Comparison of ENCODE assay signal across 17 mouse cellular contexts in genomic region chr4:121042472-121042871, GRCm38 (mm10). TPM values are rescaled to one million over a fixed set of nuclear protein-coding genes. Genes with fewer than 3 reads are reported as not detected.
DNase-seq lines count a peak whose midpoint lies in the region; ATAC-seq and TF ChIP-seq lines count a peak whose summit lies in the region.
"Had no signal": no experiment of that assay in that cellular context is flagged by ENCODE, and none has a peak within 500 bp of the region (broad histone marks: within the 10 kb centered on the region; RNA-seq: fewer than 3 reads in every experiment).

No protein-coding gene starts in this region.

- peak; percentile 87 for DNase-seq in midbrain, embryonic 11.5 days (ENCODE audit: low spot score, missing footprints)
- DNase-seq in R1 (ENCODE audit: low read depth, low spot score): peak; percentile 66
- DNase-seq in testis, postnatal 14 days (ENCODE audit: low spot score): no peak
- DNase-seq in gastrocnemius, adult 8-10 months (ENCODE audit: low spot score in 2 of 2): no peak
- no peak for DNase-seq in forebrain, postnatal 0 days
- DNase-seq: adrenal gland, postnatal 25 days; cerebellum, adult 9-10 months; heart, adult 11 months; kidney, postnatal 10 days; lung, postnatal 14 days; right cerebral cortex, postnatal 4 days; thymus, postnatal 25 days had no signal

- no peak overlapping the region for H3K9ac ChIP-seq in midbrain, embryonic 11.5 days (ENCODE audit: low read length)
- H3K9ac ChIP-seq in midbrain, embryonic 13.5 days (replicated peaks): no peak overlapping the region
- H3K9ac ChIP-seq in hindbrain, embryonic 12.5 days: no peak overlapping the region
- H3K9ac ChIP-seq in limb, embryonic 13.5 days: peak overlapping the region; percentile 19; the same call in 1 of the 2 replicates
- H3K9ac ChIP-seq in forebrain, postnatal 0 days: no peak overlapping the region
- H3K9ac ChIP-seq: intestine, embryonic 15.5 days had no signal

- peaks cover 26% of the 10 kb centered on the region for H3K27me3 ChIP-seq in midbrain, embryonic 11.5 days (ENCODE audit: control insufficient read depth, insufficient read depth, low read length)
- peaks cover 33% of the 10 kb centered on the region for H3K27me3 ChIP-seq in midbrain, embryonic 13.5 days
- peaks cover 23% of the 10 kb centered on the region for H3K27me3 ChIP-seq in hindbrain, embryonic 12.5 days
- H3K27me3 ChIP-seq in limb, embryonic 13.5 days: peaks cover 32% of the 10 kb centered on the region
- H3K27me3 ChIP-seq in forebrain, postnatal 0 days (ENCODE audit: insufficient read depth, low read length): no peaks in the 10 kb centered on the region; the same call in 1 of the 2 replicates

- TF ChIP-seq CTCF in forebrain, postnatal 0 days (IDR thresholded peaks at IDR 0.05; ENCODE audit: low read depth): no peak

- H3K4me3 ChIP-seq in midbrain, embryonic 11.5 days (ENCODE audit: low read depth, low read length): no peak overlapping the region
- H3K4me3 ChIP-seq in midbrain, embryonic 13.5 days (replicated peaks): no peak overlapping the region
- no peak overlapping the region for H3K4me3 ChIP-seq in hindbrain, embryonic 12.5 days
- peak overlapping the region; percentile 57 for H3K4me3 ChIP-seq in limb, embryonic 13.5 days
- H3K4me3 ChIP-seq in forebrain, postnatal 0 days (ENCODE audit: low read depth, low read length): no peak overlapping the region
- H3K4me3 ChIP-seq: intestine, embryonic 15.5 days had no signal

- no peaks in the 10 kb centered on the region for H3K9me3 ChIP-seq in midbrain, embryonic 11.5 days (ENCODE audit: control insufficient read depth, low read length)
- no peaks in the 10 kb centered on the region for H3K9me3 ChIP-seq in midbrain, embryonic 13.5 days
- no peaks in the 10 kb centered on the region for H3K9me3 ChIP-seq in hindbrain, embryonic 12.5 days (replicated peaks)
- no peaks in the 10 kb centered on the region for H3K9me3 ChIP-seq in limb, embryonic 13.5 days
- no peaks in the 10 kb centered on the region for H3K9me3 ChIP-seq in forebrain, postnatal 0 days (ENCODE audit: low read length)
- H3K9me3 ChIP-seq: intestine, embryonic 15.5 days had no signal

- no peak overlapping the region for H3K4me2 ChIP-seq in midbrain, embryonic 11.5 days
- H3K4me2 ChIP-seq in midbrain, embryonic 13.5 days (replicated peaks): no peak overlapping the region
- peak overlapping the region; percentile 24 for H3K4me2 ChIP-seq in hindbrain, embryonic 12.5 days (replicated peaks)
- peak overlapping the region; percentile 74 for H3K4me2 ChIP-seq in limb, embryonic 13.5 days (replicated peaks)
- H3K4me2 ChIP-seq in forebrain, postnatal 0 days (ENCODE audit: low read depth): no peak overlapping the region
- H3K4me2 ChIP-seq: intestine, embryonic 15.5 days had no signal

- WGBS in midbrain, embryonic 11.5 days: 49% methylated on average over 5 of the region's 5 CpGs
- 62% methylated on average over 5 of the region's 5 CpGs for WGBS in midbrain, embryonic 13.5 days
- 57% methylated on average over 5 of the region's 5 CpGs for WGBS in hindbrain, embryonic 12.5 days
- 52% methylated on average over 5 of the region's 5 CpGs for WGBS in limb, embryonic 13.5 days
- WGBS in forebrain, postnatal 0 days: 60% methylated on average over 5 of the region's 5 CpGs

- no peak for ATAC-seq in midbrain, embryonic 11.5 days (ENCODE audit: low FRiP score)
- no peak for ATAC-seq in midbrain, embryonic 13.5 days
- no peak for ATAC-seq in hindbrain, embryonic 12.5 days (ENCODE audit: low FRiP score)
- no peak for ATAC-seq in limb, embryonic 13.5 days (ENCODE audit: low FRiP score, low read depth)
- ATAC-seq in forebrain, postnatal 0 days: no peak
- ATAC-seq: intestine, embryonic 15.5 days had no signal

- H3K4me1 ChIP-seq in midbrain, embryonic 11.5 days (ENCODE audit: control insufficient read depth, insufficient read depth, low read length): peaks cover 23% of the 10 kb centered on the region
- H3K4me1 ChIP-seq in midbrain, embryonic 13.5 days (replicated peaks): peaks cover 30% of the 10 kb centered on the region
- H3K4me1 ChIP-seq in hindbrain, embryonic 12.5 days: peaks cover 30% of the 10 kb centered on the region
- H3K4me1 ChIP-seq in limb, embryonic 13.5 days: peaks cover 32% of the 10 kb centered on the region
- H3K4me1 ChIP-seq in forebrain, postnatal 0 days (ENCODE audit: insufficient read depth): no peaks in the 10 kb centered on the region

- no peaks in the 10 kb centered on the region for H3K36me3 ChIP-seq in midbrain, embryonic 11.5 days (ENCODE audit: control insufficient read depth, insufficient read depth, low read length)
- H3K36me3 ChIP-seq in midbrain, embryonic 13.5 days: peaks cover 2% of the 10 kb centered on the region; the same call in 1 of the 2 replicates
- no peaks in the 10 kb centered on the region; the same call in 1 of the 2 replicates for H3K36me3 ChIP-seq in hindbrain, embryonic 12.5 days
- peaks cover 37% of the 10 kb centered on the region for H3K36me3 ChIP-seq in limb, embryonic 13.5 days
- H3K36me3 ChIP-seq in forebrain, postnatal 0 days (ENCODE audit: insufficient read depth): no peaks in the 10 kb centered on the region
- H3K36me3 ChIP-seq: intestine, embryonic 15.5 days had no signal

- no peak overlapping the region for H3K27ac ChIP-seq in midbrain, embryonic 11.5 days (ENCODE audit: low read depth, low read length)
- H3K27ac ChIP-seq in midbrain, embryonic 13.5 days: no peak overlapping the region
- no peak overlapping the region; the same call in 1 of the 2 replicates for H3K27ac ChIP-seq in hindbrain, embryonic 12.5 days
- peak overlapping the region; percentile 93; the same call in 1 of the 2 replicates for H3K27ac ChIP-seq in limb, embryonic 13.5 days
- H3K27ac ChIP-seq in forebrain, postnatal 0 days (ENCODE audit: low read depth, low read length): no peak overlapping the region

RNA-seq across cellular contexts. Expression of gene Col9a2, which starts 3.3 kb away (rescaled TPM):
- 2.3 TPM in 2 replicates for polyA plus RNA-seq in midbrain, embryonic 11.5 days (2014; fragmentation: Nextera tagmentation; extraction: Ambion mirVana)
- 6.1 and 8.3 TPM in 2 replicates for polyA plus RNA-seq in midbrain, embryonic 13.5 days (2015; fragmentation: Nextera tagmentation; extraction: Ambion mirVana)
- polyA plus RNA-seq in hindbrain, embryonic 12.5 days (2016; fragmentation: Nextera tagmentation; extraction: Ambion mirVana): 55.6 and 63.0 TPM in 2 replicates
- 100 and 116 TPM in 2 replicates for polyA plus RNA-seq in limb, embryonic 13.5 days (2015; fragmentation: Nextera tagmentation; extraction: Ambion mirVana)
- under 1 TPM in 2 of 4 experiments, not detected in 2; 0.13 to 0.44 TPM for total RNA-seq in gastrocnemius, adult 8-10 months (2022)
- 28.1 and 29.8 TPM in 2 replicates for total RNA-seq in forebrain, postnatal 0 days (2014; rRNA removed)
- 8.2 and 9.1 TPM in 2 replicates for polyA plus RNA-seq in forebrain, postnatal 0 days (2015; fragmentation: Nextera tagmentation; extraction: Ambion mirVana)
- polyA plus RNA-seq: C2C12 had no signal

RNA-seq across cellular contexts. Expression of gene Smap2, which starts 25.4 kb away (rescaled TPM):
- 17.6 and 18.1 TPM in 2 replicates for polyA plus RNA-seq in midbrain, embryonic 11.5 days (2014; fragmentation: Nextera tagmentation; extraction: Ambion mirVana)
- polyA plus RNA-seq in midbrain, embryonic 13.5 days (2015; fragmentation: Nextera tagmentation; extraction: Ambion mirVana): 30.9 and 34.2 TPM in 2 replicates
- 36.2 and 41.7 TPM in 2 replicates for polyA plus RNA-seq in hindbrain, embryonic 12.5 days (2016; fragmentation: Nextera tagmentation; extraction: Ambion mirVana)
- polyA plus RNA-seq in limb, embryonic 13.5 days (2015; fragmentation: Nextera tagmentation; extraction: Ambion mirVana): 13.4 and 13.5 TPM in 2 replicates
- 10 to 100 TPM; 11.5 to 15.2 (median 14.0) TPM for total RNA-seq in gastrocnemius, adult 8-10 months (2022)
- total RNA-seq in forebrain, postnatal 0 days (2014; rRNA removed): 86.8 and 92.0 TPM in 2 replicates
- 41.3 and 49.7 TPM in 2 replicates for polyA plus RNA-seq in forebrain, postnatal 0 days (2015; fragmentation: Nextera tagmentation; extraction: Ambion mirVana)

RNA-seq across cellular contexts. Expression of gene Zmpste24, which starts 55.6 kb away (rescaled TPM):
- 25.9 and 28.6 TPM in 2 replicates for polyA plus RNA-seq in midbrain, embryonic 11.5 days (2014; fragmentation: Nextera tagmentation; extraction: Ambion mirVana)
- 27.1 and 27.8 TPM in 2 replicates for polyA plus RNA-seq in midbrain, embryonic 13.5 days (2015; fragmentation: Nextera tagmentation; extraction: Ambion mirVana)
- polyA plus RNA-seq in hindbrain, embryonic 12.5 days (2016; fragmentation: Nextera tagmentation; extraction: Ambion mirVana): 32.5 and 35.1 TPM in 2 replicates
- 23.7 and 25.8 TPM in 2 replicates for polyA plus RNA-seq in limb, embryonic 13.5 days (2015; fragmentation: Nextera tagmentation; extraction: Ambion mirVana)
- total RNA-seq in gastrocnemius, adult 8-10 months (2022): 10 to 100 TPM; 18.3 to 22.8 (median 18.8) TPM
- total RNA-seq in forebrain, postnatal 0 days (2014; rRNA removed): 14.2 and 20.5 TPM in 2 replicates
- polyA plus RNA-seq in forebrain, postnatal 0 days (2015; fragmentation: Nextera tagmentation; extraction: Ambion mirVana): 13.0 and 16.1 TPM in 2 replicates

Comparison
In these comparisons a context has a peak if more than half of its experiments do, and no peak if none do; other contexts are left out.
1. DNase-seq: peak in midbrain, embryonic 11.5 days (single experiment) and R1 (single experiment); none in testis, postnatal 14 days (single experiment), gastrocnemius, adult 8-10 months (0 of 2) and forebrain, postnatal 0 days (single experiment).
2. H3K4me2 ChIP-seq: peak in hindbrain, embryonic 12.5 days (single experiment) and limb, embryonic 13.5 days (single experiment); none in midbrain, embryonic 11.5 days (single experiment), midbrain, embryonic 13.5 days (single experiment) and forebrain, postnatal 0 days (single experiment).